Mouse (Mus musculus) lung, postnatal 25 days (tissue): ENCODE results near the gene Gm20388.
A peak's percentile ranks its signal among the peaks of the same experiment; 100 is the strongest.

Source experiments
- DNase-seq: peaks from one replicate; pipeline ENCODE4 v3.0.0; 2022; ENCODE audit warnings: low spot score

The Gm20388 gene

DNA sequence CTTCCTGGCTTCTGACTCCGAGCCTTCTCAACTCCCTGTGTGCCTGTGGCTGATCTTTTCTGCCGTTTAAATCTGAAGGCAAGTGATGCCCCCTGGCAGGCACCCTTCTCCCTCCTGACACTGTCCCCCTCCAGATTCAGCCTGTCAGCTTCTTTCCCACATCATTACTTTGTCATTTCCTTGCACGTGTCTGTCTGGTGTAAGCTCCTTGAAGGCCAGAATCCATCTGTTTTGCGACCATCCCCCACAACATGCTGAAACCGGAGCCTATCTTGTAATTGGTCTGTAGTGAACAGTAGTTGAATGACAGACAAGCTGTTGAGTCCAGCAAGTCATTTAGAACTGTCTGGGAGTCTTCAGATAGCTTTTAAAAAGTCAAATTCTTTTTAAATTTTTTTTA is 134.8 kb downstream of the Gm20388 start:
- DNase-seq: no peak

DNA sequence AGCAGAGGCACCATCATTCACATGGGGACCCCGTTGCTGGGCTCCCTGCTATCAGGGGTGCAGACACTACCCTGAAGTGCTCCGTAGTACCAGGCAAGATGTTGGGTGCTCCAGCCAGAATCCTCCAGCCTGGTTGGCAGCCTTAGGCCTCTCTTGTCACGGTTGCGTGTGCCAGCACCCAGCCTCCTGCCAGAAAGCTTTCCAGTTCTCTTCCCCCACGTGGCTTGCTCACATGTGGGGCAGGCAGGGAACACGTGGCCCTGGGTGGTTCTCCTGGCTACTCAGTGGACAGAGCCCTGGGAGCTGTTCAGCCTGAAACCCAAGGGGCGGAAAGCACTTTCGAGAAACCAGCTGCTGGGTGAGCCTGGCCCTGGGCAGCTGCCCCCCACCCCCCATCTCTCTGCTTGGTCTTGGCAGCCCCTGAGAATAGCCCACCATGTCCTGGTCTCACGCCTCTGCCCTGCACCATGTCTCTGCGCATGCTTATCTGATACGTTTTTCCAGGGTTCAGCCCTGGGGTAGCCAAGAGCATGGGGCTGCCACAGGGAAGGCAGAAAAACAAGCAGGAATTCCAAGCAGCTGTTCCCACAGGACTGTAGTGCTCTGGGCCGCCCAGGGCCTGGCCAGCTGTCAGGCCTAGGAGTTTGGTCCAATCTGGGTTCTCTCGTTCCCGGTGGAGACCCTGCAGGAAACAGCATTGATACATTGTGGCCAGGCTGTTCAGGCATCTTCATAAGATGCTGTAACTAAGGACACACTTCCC is 135.8 kb downstream of the Gm20388 start:
- DNase-seq: peak; percentile 84

DNA sequence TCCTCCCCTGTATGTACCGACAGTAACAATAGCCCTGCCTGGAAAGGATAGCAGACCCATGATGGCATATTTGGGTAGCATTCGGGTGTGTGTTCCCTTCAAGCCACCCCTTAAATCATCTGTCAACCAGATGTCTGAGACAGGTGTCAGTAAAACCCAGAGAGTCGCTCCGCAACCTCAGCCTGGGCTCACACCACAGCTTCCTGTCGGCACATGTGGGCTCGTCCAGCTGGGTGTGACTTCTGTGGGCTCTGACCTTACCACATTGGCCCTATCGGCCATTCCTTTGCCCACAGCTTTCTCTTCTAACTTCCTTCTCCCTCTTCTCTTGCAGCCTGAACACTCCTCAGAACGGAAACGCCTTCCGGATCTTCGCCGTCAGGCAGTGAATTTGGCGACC is 139.3 kb downstream of the Gm20388 start:
- DNase-seq: no peak

DNA sequence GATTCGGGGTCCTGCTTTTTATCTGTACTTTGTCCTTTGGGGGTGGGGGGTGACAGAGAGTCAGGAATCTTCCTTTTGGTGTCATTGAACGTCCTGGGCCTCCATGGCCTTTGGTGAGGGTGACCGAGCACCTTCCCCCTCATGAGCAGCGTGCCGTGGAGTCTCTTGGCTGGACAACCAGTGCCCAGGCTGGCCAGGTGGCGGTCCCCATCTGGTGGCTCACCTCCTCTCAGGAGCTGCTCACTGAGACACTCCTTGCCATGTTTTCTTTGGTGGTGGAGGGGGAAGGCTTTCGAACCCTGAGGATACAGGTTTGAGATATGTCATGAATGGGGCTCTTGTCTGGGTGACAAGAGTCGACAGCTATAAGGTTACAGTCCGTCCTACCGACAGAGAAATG is 139.7 kb downstream of the Gm20388 start:
- DNase-seq: no peak

GRCm38 (mm10) chr8:120051006-120051405 is 140.4 kb downstream of the Gm20388 start:
- DNase-seq: no peak

GRCm38 (mm10) chr8:120051908-120052307 is 141.3 kb downstream of the Gm20388 start:
- no peak for DNase-seq

- no peak for DNase-seq
Observed at GRCm38 (mm10) chr8:120052318-120052717, 141.7 kb downstream of the Gm20388 start.

- no peak for DNase-seq
Observed at GRCm38 (mm10) chr8:120054833-120055232, 144.2 kb downstream of the Gm20388 start.

- DNase-seq: peak; percentile 51
Observed at GRCm38 (mm10) chr8:120057078-120057477, 146.4 kb downstream of the Gm20388 start.

DNA sequence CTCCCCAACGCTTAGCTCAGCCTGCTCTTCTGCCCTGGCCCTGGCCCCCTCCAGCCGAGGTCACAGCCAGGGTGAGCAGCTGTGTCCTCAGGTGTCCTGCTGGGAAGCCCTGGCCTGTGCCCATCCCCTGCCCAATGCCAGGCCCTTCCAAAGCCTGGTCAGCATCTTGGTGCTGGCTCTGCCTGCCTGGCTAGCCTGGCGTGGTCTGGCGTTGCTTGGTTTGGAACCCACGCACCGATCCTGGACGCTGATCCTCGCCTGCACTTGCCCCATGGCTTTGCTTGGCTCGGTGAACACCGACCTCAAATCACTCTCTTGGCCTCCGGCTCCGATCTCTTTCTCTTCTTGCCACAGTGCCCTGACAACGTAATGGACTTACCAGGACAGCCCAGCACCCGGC is 152.1 kb downstream of the Gm20388 start:
- no peak for DNase-seq

DNA sequence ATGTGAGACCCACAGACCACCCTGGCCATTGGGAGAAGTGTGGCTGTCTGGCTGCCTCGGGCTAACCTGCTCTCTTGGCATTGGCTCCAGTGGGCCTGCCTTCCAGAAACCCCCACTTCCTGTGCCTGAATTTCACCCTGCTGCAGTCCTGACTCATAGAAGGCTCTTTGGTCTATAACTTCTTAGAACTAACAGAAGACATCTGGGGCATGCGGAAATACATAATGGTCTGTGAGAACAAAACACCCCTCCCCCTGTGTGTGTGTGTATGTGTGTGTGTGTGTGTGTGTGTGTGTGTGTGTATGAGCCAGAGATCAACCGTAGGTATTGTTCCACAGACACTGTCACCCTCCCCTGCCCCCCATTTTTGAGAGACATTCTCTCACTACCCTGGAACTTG is 152.7 kb downstream of the Gm20388 start:
- no peak for DNase-seq

DNA sequence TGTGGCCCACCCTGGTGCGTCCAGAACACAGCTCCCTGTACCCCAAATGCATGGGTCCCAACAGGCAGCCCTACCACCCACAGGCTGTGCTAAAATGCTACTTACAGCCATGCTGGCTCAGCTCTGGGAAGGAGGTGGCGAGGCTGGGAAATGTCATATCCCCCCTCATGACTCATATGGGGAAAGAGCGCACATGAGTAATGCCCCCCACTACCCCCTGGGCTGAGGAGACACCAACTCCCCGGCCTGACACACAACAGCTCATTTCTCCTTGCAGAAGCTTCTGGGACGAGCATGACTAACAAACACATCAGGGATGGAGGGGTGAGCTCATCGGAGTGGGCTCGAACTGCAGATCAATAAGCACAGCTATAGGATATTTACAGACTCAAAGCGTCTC is 155.0 kb downstream of the Gm20388 start:
- no peak for DNase-seq

GRCm38 (mm10) chr8:120066226-120066625 is 155.6 kb downstream of the Gm20388 start:
- DNase-seq: no peak

DNA sequence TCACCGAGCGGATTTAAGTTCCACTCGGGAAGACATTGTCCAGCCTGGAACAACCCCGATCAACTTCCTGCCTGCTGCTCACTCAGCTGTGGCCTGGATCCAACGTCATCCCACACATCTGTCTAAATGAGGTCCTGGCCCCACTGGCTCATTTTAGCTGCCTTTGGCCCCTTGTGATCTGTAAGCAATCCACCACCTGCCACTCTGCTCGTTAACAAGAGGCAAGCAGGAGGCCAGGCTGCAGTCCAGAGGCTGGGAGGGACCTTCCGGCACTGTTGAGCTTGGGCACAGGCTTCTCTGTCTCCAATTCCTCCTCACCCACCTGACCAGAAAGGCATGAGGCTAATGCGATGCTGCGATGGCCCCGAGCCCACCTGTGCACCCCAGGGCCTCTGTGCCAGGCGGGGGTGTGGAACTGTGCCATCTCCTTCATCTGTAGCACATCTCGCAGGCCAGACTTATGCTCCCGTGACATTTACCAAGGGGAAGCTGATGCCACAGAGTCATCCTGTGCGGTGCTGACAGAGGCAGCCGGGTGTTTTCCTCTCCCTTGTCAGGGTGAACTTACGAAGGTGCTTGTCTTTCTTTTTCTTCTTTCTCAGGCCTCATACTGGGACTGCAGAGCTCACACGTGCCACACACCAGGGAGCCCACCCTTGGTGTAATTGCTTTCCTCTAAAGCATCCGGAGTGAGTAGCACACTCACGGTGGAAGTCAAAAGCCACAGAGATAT is 157.5 kb downstream of the Gm20388 start:
- peak; percentile 73 for DNase-seq

DNA sequence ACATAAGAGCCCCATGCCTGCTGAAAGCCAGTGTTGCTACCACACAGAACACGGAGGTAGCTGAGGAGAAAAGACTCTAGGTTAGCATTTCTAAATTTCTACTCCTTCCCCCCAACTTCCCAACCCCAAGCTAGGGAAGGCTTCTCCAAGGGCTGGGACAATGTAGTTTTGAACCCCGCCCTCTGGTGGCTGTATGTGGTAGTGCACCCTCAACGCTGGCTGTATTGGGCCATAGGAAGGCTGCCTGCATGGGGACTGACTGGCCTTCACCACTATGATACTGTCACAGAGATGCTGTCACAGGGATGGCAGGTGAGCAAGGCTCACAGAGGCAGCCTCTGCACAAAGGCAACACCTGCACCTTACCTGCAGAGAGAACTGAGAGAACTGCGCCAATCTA is 161.0 kb downstream of the Gm20388 start:
- peak; percentile 76 for DNase-seq

GRCm38 (mm10) chr8:120072259-120072658 is 161.6 kb downstream of the Gm20388 start:
- no peak for DNase-seq

- no peak for DNase-seq
Observed at GRCm38 (mm10) chr8:120072827-120073226, 162.2 kb downstream of the Gm20388 start.

DNA sequence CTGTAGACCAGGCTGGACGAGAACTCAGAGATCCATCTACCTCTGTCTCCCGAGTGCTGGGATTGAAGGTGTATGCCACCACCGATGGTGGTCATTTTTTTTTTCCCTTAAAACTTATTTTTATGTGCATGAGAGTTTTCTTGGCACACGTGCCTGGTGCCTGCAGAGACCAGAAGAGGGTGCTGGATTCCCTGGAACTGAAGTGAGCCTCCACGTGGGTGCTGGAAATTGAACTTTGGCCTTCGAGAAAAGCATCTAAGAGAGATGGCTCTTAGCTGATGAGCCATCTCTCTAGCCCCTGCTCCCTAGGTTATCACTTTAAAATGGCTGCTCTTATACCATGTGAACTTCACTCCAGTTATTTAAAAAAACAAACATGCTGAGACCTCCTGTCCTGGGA is 163.9 kb downstream of the Gm20388 start:
- no peak for DNase-seq

- no peak for DNase-seq
Observed at GRCm38 (mm10) chr8:120075347-120075746, 164.7 kb downstream of the Gm20388 start.

- peak; percentile 76 for DNase-seq
Observed at GRCm38 (mm10) chr8:120078080-120078479, 167.4 kb downstream of the Gm20388 start.

- DNase-seq: no peak
Observed at GRCm38 (mm10) chr8:120079361-120079760, 168.7 kb downstream of the Gm20388 start.

DNA sequence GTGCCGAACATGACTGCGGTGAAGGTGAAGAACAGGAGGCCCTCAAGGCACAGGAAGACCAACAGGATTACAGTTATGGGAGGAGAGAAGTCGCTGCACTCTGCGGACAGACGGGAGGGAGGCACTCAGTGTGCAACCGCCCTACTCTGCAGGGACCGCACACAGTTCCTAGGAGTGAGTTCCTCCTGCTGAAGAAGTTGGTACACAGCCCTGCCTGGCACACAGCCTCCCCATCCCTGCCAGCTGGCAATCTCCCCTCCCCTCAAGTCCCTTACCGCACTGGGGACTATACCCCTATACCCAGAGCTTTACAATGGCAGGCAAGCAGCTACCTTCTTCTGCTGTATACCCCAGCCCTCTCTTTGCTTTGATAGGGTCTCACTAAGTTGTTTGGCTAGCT is 172.6 kb downstream of the Gm20388 start:
- no peak for DNase-seq

DNA sequence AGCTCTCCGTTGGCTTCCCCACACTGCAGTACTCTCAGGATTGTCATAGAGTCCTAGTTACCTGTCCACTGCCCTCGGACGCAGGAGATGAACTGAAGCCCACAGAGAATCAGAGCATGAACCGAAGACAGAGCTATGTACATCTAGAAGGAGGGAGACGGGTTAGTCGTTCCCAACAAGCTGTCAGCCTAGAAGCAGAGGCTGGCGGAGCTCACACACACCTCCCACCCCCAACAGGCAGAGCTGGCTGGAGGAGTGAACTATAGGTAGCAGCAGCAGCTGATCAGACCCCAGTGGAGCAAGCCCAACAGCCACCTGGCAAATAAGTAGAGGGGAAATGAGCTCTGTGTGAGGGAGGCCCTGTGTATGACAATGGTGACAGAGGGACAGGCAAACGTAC is 174.1 kb downstream of the Gm20388 start:
- DNase-seq: no peak

DNA sequence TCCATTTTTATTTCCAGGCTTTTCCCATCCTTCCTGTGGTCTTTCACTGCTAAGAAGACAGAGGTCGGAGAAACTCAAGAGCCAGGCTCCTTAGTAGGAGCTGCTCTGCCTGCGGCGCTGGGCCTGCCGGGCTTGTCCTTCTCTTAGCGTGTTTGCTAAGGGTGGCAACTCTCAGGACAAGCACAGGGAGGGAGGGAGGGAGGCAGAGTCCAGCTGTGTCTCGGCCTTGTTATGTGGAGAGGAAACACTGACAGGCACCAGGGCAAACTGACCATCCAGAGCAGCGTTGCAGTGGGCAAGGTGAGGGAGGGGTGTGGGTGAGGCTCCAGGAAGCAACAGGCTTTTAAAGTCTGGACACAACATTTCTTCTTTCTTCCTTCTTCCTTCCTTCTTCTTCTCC is 178.9 kb downstream of the Gm20388 start:
- DNase-seq: no peak
